Mouse (Mus musculus) heart, postnatal 25 days (tissue): ENCODE data around the gene Eml3. TPM values are rescaled to one million over a fixed set of nuclear protein-coding genes. Genes with fewer than 3 reads are reported as not detected.
"Not testable (repeated sequence)": the region's sequence is repeated elsewhere in the genome, so short reads cannot be mapped to it uniquely, and the experiment has no call there.

Source experiments
- DNase-seq: peaks from one replicate; pipeline ENCODE4 v3.0.0; 2022; ENCODE audit warnings: low spot score
- intact Hi-C: fragments of 180-260 bp; cut with DNase I; formaldehyde crosslinking; loops from one replicate; pipeline ENCODE4 v1.15.1; 2025
- total RNA-seq, 2 experiments: library from RNA; stranded (reverse); gene quantifications; 2 replicates each; pipeline ENCODE4 v1.2.3; 2021

Eml3 gene
- total RNA-seq: 1 to 10 TPM; 8.9 to 9.1 TPM

GRCm38 (mm10) chr19:8929224-8930088 lies at the start of gene Eml3, which contains the start of gene Rom1:
TSS of gene Eml3 (plus strand) at chr19:8929552.
TSS of gene Rom1 (minus strand) at chr19:8929356.
- intact Hi-C loops: loop anchor here (2.0 kb wide), 1 partner anchor 13 kb away; no protein-coding TSS in a partner anchor
- DNase-seq: peak; percentile 87

GRCm38 (mm10) chr19:8880311-8881033 lies 48.9 kb upstream of the Eml3 start, which contains the start of gene Uqcc3:
TSS of gene Uqcc3 (minus strand) at chr19:8880923.
- intact Hi-C loops: no loop called here

GRCm38 (mm10) chr19:8881034-8881392 lies 48.3 kb upstream of the Eml3 start:
- DNase-seq: no peak
- intact Hi-C loops: no loop called here

More at GRCm38 (mm10) chr19:8880311-8881033, 48.9 kb upstream of the Eml3 start, which contains the start of gene Uqcc3:
- peak; percentile 83 for DNase-seq

DNA sequence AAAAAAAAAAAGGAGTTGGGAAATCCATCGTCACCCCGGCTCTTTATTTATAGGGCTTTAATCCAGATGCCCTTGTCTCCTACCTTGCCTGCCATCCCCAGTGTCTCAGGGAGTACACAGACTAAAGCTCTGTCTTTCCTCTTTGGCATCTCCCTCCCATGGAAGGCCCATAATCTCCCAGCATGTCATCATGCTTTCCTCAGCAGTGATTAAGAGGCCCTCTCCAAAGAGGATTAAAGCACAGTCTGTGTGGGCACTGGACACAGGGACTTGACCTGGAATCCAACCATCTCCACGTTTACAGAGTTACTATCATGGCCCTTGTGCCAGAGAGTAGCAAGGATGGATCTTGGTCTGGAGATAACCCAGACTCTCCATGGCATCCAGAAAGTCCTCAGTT lies 45.7 kb upstream of the Eml3 start, which contains the start of the genes Lbhd1 and Gm49403:
Gene Lbhd1 (plus strand): TSS at position 117 of the 400 bp plus-strand sequence.
Gene Gm49403 (plus strand): TSS at position 315 of the 400 bp plus-strand sequence.
- no peak for DNase-seq
- intact Hi-C loops: no loop called here

DNA sequence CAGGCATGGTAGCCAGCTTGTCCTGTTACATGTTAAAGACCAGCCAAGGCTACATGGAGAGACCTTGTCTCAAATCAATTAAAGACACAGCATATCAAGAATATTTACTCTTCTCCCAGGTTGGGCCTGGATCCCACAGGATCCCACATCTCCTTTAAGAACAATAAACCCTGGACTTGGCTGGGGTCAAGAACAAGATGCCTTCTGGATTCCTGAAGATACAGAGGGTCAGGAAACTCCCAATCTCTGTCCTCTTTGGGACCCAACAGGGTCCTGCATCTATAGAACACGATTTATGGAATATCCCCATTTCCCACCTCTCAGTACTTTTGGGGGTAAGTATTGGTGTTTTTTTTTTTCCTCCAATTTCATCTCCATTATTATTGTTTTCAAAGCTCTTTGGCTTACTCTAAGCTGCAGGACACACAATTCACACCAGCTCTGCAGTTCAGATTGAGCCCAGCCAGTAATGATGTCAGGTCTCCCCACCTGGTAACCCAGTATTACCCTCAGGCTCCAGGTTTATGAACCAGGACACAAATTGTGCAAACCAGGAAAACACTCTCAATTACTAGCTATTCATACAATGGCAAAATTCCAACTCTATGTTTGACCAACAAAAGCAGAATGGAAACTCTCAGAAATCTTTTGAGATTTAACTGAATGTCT lies 42.3 kb upstream of the Eml3 start:
- DNase-seq: no peak
- intact Hi-C loops: loop anchor here (5.0 kb wide), 1 partner anchor 45 kb away; no protein-coding TSS in a partner anchor

DNA sequence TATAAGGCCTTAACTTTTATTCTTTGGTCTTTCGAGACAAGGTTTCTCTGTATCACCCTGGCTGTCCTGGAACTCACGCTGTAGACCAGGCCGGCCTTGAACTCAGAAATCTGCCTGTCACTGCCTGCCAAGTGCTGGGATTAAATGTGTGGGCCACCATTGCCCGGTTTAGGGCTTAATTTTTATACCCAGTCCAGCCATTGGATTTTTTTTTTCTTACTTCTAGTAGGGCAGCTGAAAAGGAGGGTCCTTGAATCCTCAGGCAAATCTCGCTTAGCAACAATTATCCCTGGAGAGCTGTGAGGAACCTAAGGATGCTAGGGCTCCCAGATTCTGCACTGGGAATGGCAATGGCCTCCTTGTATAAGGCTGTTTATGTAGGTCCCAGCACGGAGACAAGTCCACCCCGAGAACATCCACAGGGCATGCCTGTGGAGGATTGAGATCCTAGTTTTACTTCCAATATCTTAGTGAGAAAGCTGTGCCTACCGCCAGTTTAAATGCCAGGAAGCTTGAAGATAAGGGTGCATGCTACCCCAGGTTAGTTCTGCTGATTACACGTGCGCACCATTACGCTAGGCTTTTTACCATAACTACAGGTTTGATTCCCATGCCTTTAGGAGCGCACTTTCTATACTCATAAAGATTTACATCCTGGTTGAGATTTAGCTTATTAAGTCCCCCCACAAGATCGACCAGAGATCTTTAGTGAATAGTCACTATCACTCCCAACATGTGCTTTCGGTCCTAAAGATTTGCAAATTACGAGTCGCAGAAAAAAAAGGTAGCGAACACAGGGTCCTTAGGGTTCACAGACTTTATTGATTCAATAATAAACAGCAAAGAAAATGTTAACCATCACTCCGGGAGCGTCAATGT lies 41.5 kb upstream of the Eml3 start:
- no peak for DNase-seq
- intact Hi-C loops: loop anchor here (5.0 kb wide), 1 partner anchor 46 kb away; no protein-coding TSS in a partner anchor

GRCm38 (mm10) chr19:8888511-8889385 lies 40.6 kb upstream of the Eml3 start, which contains the start of the genes 1810009A15Rik and Gm49416:
TSS of gene 1810009A15Rik (plus strand) at chr19:8888853.
TSS of gene Gm49416 (plus strand) at chr19:8888926.
- DNase-seq: peak; percentile 90
- intact Hi-C loops: loop anchor here (5.0 kb wide), 1 partner anchor 46 kb away; no protein-coding TSS in a partner anchor

DNA sequence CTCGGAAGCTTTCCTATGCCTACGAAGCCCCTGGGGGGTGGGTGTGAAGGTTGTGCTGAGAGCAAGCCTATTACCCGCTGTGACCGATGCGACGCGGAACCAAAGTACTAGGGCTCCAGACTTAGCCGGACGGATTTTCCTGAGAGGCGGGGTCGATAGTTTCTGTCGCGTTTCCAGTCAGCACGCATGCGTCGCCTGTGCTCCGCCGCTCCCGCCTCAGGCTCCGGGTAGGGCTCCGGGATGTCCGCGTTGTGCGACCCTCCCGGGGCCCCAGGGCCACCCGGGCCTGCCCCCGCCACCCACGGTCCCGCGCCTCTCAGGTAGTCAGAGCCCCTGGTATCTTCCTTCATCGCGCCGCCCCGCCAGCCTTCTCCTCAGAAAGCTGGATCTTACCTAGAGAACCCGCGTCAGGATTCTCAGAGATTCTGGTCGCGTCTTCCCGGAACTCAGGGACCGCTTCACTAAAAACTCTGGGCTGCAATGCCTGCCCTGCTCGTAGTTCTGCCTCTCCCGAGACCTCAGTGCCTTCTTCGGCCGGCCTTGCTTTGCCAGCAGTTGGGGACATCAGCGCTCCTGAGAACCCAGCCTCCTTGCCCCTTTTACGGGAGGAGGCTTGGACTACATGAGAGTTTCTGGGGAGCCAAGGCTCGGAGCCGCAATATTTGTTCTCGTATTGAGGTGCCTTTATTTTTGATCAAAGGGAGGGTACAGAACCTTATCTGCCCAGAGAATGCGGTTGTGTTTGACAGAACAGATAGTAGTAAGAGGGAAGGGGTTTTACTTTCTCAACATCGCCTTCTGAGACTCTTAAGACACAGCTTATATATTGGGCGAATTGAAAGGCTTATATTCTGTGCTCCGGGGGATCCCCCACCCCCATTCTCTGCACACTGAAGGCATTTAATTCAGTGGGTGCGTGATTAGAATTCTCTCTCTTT lies 36.3 kb upstream of the Eml3 start, which contains the start of gene Ints5:
Gene Ints5 (plus strand): TSS at position 177 of the 938 bp plus-strand sequence.
- peak; percentile 66 for DNase-seq
- intact Hi-C loops: no loop called here

DNA sequence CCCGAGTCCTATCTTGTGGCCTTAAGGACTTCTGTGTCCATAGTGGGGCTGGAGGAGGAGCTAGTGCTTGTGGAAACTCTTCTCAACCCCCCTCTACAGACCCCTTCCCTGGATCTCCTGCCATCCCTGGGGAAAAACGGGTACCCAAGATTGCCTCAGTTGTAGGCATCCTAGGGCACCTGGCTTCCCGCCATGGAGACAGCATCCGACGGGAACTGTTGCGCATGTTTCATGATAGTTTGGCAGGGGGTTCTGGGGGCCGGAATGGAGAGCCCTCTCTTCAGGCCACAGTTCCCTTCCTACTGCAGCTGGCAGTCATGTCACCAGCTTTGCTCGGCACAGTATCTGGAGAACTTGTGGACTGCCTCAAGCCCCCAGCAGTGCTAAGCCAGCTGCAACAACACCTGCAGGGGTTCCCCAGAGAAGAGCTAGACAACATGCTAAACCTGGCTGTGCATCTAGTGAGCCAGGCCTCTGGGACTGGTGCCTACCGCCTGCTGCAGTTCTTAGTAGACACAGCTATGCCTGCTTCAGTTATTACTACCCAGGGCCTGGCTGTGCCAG lies 33.9 kb upstream of the Eml3 start:
- intact Hi-C loops: no loop called here
- DNase-seq: no peak

DNA sequence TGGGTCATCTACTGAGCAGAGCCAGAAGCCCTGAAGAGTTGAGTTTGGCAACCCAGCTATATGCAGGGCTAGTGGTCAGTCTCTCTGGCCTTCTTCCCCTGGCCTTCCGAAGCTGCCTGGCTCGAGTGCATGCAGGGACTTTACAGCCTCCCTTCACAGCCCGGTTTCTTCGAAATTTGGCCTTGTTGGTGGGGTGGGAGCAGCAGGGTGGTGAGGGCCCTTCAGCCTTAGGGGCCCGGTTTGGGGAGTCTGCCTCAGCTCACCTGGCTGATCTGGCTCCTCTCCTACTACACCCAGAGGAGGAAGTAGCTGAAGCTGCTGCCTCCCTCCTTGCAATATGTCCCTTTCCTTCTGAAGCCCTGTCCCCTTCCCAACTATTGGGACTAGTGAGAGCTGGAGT lies 33.1 kb upstream of the Eml3 start:
- DNase-seq, intact Hi-C loops: not testable (repeated sequence)

DNA sequence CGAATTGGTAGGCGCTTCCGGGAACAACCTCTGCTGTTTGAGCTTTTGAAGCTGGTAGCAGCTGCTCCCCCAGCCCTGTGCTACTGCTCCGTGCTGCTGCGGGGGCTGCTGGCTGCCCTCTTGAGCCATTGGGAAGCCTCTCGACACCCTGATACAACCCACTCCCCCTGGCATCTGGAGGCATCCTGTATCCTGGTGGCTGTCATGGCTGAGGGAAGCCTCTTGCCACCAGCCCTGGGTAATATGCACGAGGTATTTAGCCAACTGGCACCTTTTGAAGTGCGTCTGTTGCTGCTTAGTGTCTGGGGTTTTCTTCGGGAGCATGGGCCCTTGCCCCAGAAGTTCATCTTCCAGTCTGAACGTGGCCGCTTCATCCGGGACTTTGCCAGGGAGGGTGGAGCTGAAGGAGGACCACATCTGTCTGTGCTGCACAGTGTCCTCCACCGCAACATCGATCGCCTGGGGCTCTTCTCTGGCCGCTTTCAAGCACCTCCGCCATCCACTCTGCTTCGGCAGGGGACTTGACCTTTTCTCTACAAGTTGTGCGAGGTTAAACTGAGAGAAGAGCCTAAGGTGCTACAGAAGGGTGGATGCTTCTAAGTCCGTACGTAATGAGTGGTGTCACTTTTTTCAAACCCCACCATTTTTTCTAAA lies 32.0 kb upstream of the Eml3 start:
- DNase-seq, intact Hi-C loops: not testable (repeated sequence)

- intact Hi-C loops: loop anchor here (2.0 kb wide), 1 partner anchor 69 kb away; the partner anchor contains the start of gene Eef1g
- peak; percentile 92 for DNase-seq
Measured at GRCm38 (mm10) chr19:8897865-8898495, 31.4 kb upstream of the Eml3 start, which contains the start of gene Ganab. TSS of gene Ganab (plus strand) at chr19:8898071.

DNA sequence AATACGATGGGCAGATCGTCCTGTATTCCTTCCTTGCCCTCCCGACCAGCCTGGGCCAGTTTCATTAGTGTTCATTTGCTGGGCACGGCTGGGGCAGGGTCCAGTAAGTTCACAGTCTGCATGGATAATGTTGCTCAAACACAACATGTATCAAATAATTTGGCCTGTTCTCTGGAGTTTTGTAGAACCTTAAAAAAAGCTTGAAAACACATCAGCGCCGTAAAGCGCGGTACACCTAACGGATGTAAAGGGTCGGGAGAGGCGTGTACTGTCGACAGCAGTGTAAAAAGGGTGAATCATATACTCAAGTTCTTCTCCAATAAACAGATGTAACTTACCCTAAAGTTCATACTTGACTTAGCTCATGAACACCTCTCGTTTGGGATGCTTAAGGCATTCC lies 30.8 kb upstream of the Eml3 start:
- intact Hi-C loops: loop anchor here (2.0 kb wide), 1 partner anchor 68 kb away; the partner anchor contains the start of gene Eef1g
- no peak for DNase-seq

DNA sequence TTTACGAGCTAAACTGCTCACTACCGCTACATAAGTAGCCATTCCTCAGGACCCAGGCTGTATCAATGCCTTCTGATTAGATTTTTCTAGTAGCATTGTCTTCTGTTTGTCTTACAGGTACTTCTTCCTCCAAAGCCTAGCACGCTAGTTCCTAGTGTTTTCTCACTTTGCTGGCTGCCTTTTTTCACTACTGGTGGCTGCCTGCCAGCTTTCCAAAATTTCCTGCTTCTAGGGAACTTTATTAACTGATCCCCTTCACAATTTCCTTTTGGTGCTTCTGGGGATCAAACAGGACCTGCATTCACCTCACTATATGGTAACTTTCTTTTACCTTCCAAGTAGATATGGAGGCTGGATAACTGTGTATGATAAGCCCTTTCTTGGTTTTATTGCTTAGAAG lies 30.3 kb upstream of the Eml3 start:
- DNase-seq: no peak
- intact Hi-C loops: loop anchor here (2.0 kb wide), 1 partner anchor 68 kb away; the partner anchor contains the start of gene Eef1g

- intact Hi-C loops: no loop called here
- no peak for DNase-seq
Measured at GRCm38 (mm10) chr19:8903412-8903811, 25.9 kb upstream of the Eml3 start.
